Mouse (Mus musculus) kidney, adult 2 months (tissue): ENCODE data around the gene AB124611. TPM values are rescaled to one million over a fixed set of nuclear protein-coding genes. Genes with fewer than 3 reads are reported as not detected.

Experiments used
- DNase-seq: peaks from one replicate; pipeline ENCODE4 v3.0.0; 2021
- H3K27ac ChIP-seq: fragments of 200-500 bp; 2 replicates; pipeline ENCODE4 v1.5.1; 2012; ENCODE audit warnings: low read depth, low read length, control low read depth, inconsistent platforms; ENCODE audit not compliant: insufficient read depth
- H3K27me3 ChIP-seq: fragments of 200-500 bp; replicated peaks from 2 replicates; pipeline ENCODE4 v1.6.1; 2012; ENCODE audit warnings: mild to moderate bottlenecking, moderate library complexity, low read length, inconsistent platforms; ENCODE audit not compliant: control insufficient read depth, insufficient read depth
- H3K36me3 ChIP-seq: fragments of 200-500 bp; 2 replicates; pipeline ENCODE4 v1.6.1; 2012; ENCODE audit warnings: mild to moderate bottlenecking, moderate library complexity, low read length, inconsistent platforms; ENCODE audit not compliant: control insufficient read depth, insufficient read depth
- H3K4me1 ChIP-seq: fragments of 200-500 bp; 2 replicates; pipeline ENCODE4 v1.6.1; 2011; ENCODE audit warnings: low read length; ENCODE audit not compliant: control insufficient read depth, insufficient read depth
- H3K4me3 ChIP-seq: fragments of 200-500 bp; 2 replicates; pipeline ENCODE4 v1.5.1; 2011; ENCODE audit warnings: mild to moderate bottlenecking, low read depth, low read length, control low read depth; ENCODE audit not compliant: insufficient read depth
- CTCF ChIP-seq: fragments of 200-500 bp; conservative IDR thresholded peaks from 2 replicates; pipeline ENCODE4 v1.5.1; 2011; ENCODE audit warnings: low read depth, mild to moderate bottlenecking, control low read depth, low read length, moderate library complexity, mixed read lengths; ENCODE audit not compliant: insufficient read depth, insufficient read length
- POLR2A ChIP-seq: fragments of 200-500 bp; IDR thresholded peaks from one replicate; pipeline ENCODE4 v1.6.1; 2011; ENCODE audit warnings: low read depth, low read length, control low read depth
- WGBS: fragments of 180-500 bp; shearing (Covaris S2); methylation state at CpG from one replicate; pipeline ENCODE4 v1.1.7; 2018; 5-methylcytosine and 5-hydroxymethylcytosine counted together
- polyA plus RNA-seq: library from polyadenylated mRNA; depleted of rRNA; stranded (reverse); fragments of >200 nt; gene quantifications from 2 replicates; pipeline ENCODE4 v1.2.3, GENCODE M21; 2012

The AB124611 gene
- polyA plus RNA-seq, 1 experiment = 2.6 TPM

- WGBS = 72% methylated on average over 15 of the region's 15 CpGs
These were observed 18.1 kb upstream of the AB124611 start for GRCm38 (mm10) chr9:21507753-21508430.

GRCm38 (mm10) chr9:21508871-21509404 is 17.0 kb upstream of the AB124611 start:
- Histone ChIP-seq H3K27me3 (no peaks in the 10 kb centered on the region), H3K27ac (no peak overlapping the region), H3K4me1 (peaks cover 2% of the 10 kb centered on the region; the same call in 1 of the 2 replicates), H3K4me3 (no peak overlapping the region), H3K36me3 (no peaks in the 10 kb centered on the region)
- WGBS = 40% methylated on average over 7 of the region's 7 CpGs
- peak; percentile 17 for DNase-seq
- no peak for TF ChIP-seq POLR2A
- TF ChIP-seq CTCF = no peak

More at GRCm38 (mm10) chr9:21507753-21508430, 18.1 kb upstream of the AB124611 start:
- H3K27me3 ChIP-seq = no peaks in the 10 kb centered on the region
- no peak for DNase-seq
- TF ChIP-seq CTCF (no peak), POLR2A (no peak)
- H3K4me3 ChIP-seq = no peak overlapping the region
- H3K36me3 ChIP-seq = no peaks in the 10 kb centered on the region
- H3K4me1 ChIP-seq = peaks cover 2% of the 10 kb centered on the region; the same call in 1 of the 2 replicates
- no peak overlapping the region for H3K27ac ChIP-seq

- peak within 1 kb of the TSS; percentile 95 for H3K27ac ChIP-seq
- no peaks in the 10 kb centered on the region for H3K36me3 ChIP-seq
- under 1% methylated on average over 44 of the region's 44 CpGs for WGBS
These were observed 15.9 kb upstream of the AB124611 start, which contains the start of gene Tmed1 for GRCm38 (mm10) chr9:21509772-21510688. Tmed1 (minus strand) TSS chr9:21510252.

GRCm38 (mm10) chr9:21510689-21511015 is 15.3 kb upstream of the AB124611 start:
- Histone ChIP-seq H3K4me3 (peak overlapping the region; percentile 42), H3K27ac (0 out of 2 replicates have a peak overlapping the region, but pooled peaks have one; percentile 4), H3K36me3 (no peaks in the 10 kb centered on the region), H3K4me1 (peaks cover 2% of the 10 kb centered on the region; the same call in 1 of the 2 replicates), H3K27me3 (no peaks in the 10 kb centered on the region)
- DNase-seq = no peak
- WGBS = under 1% methylated on average over 7 of the region's 7 CpGs
- TF ChIP-seq POLR2A (no peak), CTCF (no peak)

More at GRCm38 (mm10) chr9:21509772-21510688, 15.9 kb upstream of the AB124611 start, which contains the start of gene Tmed1:
- peak within 1 kb of the TSS; percentile 86 for H3K4me3 ChIP-seq
- no peak for TF ChIP-seq POLR2A
- TF ChIP-seq CTCF = no peak
- DNase-seq = peak; percentile 98
- H3K4me1 ChIP-seq = peaks cover 2% of the 10 kb centered on the region; the same call in 1 of the 2 replicates
- H3K27me3 ChIP-seq = no peaks in the 10 kb centered on the region

- H3K4me1 ChIP-seq = peaks cover 2% of the 10 kb centered on the region; the same call in 1 of the 2 replicates
- H3K27me3 ChIP-seq = no peaks in the 10 kb centered on the region
- H3K4me3 ChIP-seq = no peak overlapping the region
- no peaks in the 10 kb centered on the region for H3K36me3 ChIP-seq
- H3K27ac ChIP-seq = no peak overlapping the region
- TF ChIP-seq CTCF (no peak), POLR2A (no peak)
- WGBS = 82% methylated on average over 9 of the region's 9 CpGs
- DNase-seq = no peak
These were observed 14.9 kb upstream of the AB124611 start for GRCm38 (mm10) chr9:21511052-21511451.

GRCm38 (mm10) chr9:21513466-21513865 is 12.5 kb upstream of the AB124611 start:
- TF ChIP-seq CTCF (no peak), POLR2A (no peak)
- Histone ChIP-seq H3K27me3 (no peaks in the 10 kb centered on the region), H3K4me3 (no peak overlapping the region), H3K4me1 (peaks cover 2% of the 10 kb centered on the region; the same call in 1 of the 2 replicates), H3K27ac (no peak overlapping the region), H3K36me3 (no peaks in the 10 kb centered on the region)
- no peak for DNase-seq
- WGBS = 98% methylated on average over 4 of the region's 4 CpGs
